Mouse (Mus musculus) heart, adult 9 months (tissue): ENCODE measurements at regions not wholly inside any gene's neighbourhood (a gene's known extent, or its start where the extent isn't known, plus 50 kb on each side); places are given as distances from the start of the nearest gene placed in this dataset.

Source experiments
- DNase-seq, 2 experiments: peaks; one replicate each; pipeline ENCODE4 v3.0.0; 2022; ENCODE audit warnings: low spot score in 2 of 2

DNA sequence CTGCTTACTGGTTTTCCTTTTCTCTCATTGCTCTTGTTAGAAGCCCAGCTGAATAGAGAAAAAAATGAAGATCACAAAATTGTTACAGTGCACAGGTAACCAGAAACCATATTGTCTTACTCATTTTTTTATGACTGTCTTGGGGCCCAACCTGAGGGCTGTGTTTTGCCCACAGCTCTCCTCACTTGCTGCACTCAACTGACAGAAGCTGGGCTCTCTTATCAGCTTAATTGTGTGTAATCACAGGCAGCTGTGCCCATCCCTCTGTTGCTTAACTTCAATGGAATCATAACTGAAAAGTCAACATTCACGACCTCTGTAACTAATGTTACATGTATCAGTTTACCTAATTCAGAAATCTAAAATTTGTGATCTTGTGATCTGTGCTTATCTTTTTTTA, 95.1 kb upstream of the Ankrd50 start:
- DNase-seq = no peak

DNA sequence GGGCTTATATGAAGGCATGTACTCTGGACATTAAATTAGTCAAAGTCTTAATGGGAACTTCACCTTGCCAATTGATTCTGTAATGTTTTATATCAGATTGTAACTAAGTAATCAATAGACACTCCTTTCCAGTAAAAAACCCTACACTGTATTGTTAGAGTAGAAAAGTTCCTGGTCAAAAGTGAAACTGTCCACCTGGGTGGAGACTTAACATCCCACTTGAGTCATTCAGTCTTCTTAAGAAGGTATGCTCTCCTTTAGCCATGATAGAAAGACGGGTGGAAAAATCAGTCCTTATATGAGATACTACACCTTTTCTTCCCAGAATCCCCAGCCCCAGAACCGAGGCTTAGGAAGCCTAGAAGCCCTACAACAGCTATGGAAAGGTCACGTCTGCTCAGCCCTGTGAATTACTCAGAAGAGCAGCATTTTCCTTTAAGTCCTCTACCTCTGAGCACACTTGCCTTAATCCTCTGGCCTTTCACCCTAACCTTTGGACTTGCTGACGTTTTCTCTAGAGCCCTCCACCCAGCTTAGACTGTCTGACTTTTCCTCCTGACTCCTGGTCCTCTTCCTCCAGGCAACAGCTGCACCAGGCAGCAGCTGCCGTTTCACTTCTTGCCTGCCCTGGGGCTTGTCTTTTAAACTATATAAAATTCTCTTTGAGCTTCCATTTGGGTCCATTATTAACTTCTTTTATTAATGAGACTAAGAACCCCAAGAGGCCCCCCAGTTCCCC, 93.4 kb upstream of the Ankrd50 start:
- no peak for DNase-seq

DNA sequence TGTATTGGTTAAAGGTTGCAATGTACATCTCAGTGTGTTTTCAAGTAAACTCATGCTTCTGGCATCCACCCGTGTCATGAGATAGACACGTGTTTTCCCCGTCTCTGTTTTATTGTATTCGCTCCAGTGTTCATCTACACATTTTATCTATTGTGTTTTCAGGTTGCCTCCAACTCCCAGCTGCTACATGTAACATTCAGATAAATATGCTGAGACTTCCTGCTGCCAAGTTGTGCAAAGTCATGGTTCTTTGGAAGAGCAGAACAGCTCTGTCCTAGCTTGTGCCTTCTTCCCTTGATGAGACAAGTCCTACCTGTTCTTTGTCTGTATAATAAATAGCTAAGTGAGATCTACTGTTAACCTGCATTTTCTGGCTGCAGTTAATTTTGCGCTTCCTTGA, 89.0 kb upstream of the Ankrd50 start:
- no peak for DNase-seq

DNA sequence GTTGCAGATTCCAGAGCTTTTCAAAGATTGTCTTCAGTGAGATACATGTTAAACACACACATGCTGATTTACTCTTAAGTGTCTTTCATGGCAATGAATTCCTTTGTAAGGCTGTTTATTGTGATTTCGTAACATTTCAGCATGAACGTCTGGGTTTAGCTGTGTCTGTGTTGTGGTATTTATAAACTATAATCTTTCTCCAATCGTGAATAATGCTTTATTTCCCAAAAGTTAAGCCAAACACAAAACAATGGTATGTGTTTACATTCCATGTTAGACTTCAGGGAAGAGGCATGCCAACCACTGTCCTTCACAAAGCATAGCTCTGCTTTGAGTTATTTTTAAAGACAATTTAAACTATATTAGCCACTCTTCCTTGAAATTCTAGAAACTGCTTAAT, 87.5 kb upstream of the Ankrd50 start:
- no peak for DNase-seq

DNA sequence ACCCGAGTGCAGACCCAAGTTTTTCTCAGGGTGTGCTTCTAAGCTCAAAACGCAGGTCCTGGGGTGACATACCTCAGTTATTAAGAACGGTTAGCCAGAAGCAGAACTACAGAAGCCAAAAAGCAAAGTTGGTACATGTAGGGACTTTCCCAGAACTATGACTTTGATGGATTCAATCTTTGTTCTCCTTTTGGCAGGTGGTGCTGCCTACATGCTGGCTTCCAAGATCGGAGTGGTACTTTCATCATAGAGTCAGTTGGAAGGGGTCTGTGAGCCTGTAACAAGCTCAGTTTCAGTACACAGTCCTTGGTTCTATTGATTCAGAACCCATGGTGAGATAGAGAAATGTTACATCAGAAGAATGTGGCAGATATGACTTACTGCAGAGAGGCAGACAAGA, 86.6 kb upstream of the Ankrd50 start:
- DNase-seq = no peak

DNA sequence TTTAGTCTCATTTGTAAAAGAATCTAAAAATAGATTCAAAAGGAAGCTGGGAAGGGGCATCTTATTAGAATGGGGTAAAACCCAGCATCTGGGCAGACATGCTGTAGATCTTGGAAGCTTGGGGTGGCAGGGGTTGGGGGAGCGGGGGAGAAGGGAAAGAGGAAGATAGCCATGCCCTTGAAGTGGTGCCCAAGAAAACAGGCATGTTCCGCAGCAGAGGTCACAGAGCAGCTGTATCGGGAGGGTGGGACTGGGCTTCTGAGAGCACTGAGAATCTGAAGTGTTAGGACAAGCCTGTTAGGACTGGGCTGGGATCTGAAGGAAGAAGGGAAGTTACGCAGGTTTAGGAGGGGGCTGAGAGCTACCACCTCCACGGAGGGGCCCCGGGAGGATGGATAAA, 84.4 kb upstream of the Ankrd50 start:
- DNase-seq = no peak

DNA sequence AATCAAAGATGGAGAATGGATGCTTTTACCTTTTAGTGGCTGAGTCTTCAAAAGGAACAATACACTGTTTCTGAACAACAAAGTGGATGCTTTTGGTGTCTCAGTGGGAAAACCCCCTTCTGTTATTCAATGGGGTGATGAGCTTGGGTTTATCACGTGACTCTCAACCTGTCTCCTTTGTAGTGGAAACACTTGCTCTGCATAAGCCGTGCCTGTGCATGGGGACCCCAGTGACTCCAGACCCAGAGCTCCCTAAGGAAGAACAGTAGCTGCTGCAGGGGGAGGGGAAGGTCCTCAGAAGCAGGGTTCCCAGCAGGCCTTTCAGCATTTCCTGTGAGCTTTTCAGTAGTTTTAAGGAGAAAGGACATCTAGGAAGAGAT, 83.9 kb upstream of the Ankrd50 start:
- no peak for DNase-seq

DNA sequence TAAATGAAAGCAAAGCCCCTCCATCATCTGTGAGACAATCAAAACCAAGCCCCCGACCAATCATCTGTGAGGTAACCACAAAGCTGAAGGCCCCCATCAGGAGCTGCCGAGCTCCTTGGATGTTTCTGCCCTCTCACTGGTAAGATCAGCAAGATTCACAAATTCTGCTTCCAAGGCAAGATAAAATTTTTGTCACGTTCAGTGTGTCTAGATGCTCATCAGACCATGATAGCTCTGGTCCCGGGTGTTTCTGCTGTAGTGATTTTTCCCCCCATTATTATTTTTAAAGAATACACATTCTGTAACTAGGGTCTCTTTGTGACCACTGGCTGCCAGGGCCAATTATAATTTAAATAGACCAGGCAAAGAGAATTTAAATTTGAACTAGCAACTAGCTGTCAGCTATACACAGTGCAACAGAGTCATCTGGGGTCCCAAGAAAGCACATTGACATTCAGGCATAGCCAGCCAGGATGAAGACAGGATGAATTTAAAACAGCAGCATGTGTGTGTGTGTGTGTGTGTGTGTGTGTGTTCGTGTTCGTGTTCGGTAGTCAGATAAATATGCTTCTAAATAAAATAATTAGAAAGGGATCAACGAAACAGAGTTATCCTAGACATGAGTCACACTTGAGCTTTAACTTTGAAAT, 83.4 kb upstream of the Ankrd50 start:
- no peak for DNase-seq

DNA sequence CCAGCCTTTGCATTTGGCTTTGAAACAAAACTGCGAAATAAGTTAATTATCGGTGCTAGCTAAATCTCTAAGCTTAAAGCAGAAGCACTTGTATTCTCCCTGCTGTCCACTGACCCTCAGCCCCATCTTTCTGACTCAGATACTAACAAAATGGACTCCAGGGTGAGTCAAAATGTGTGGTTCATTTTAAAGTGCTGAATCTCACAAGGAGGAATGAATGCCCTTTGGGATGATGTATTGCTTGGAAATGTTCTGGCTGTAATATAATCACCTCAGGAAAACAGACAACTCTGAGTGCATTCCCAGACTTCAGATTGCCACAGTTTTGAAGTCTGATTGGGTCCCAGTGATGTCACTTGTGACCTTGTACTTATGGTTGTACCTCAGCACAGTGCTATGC, 81.9 kb upstream of the Ankrd50 start:
- DNase-seq = no peak

DNA sequence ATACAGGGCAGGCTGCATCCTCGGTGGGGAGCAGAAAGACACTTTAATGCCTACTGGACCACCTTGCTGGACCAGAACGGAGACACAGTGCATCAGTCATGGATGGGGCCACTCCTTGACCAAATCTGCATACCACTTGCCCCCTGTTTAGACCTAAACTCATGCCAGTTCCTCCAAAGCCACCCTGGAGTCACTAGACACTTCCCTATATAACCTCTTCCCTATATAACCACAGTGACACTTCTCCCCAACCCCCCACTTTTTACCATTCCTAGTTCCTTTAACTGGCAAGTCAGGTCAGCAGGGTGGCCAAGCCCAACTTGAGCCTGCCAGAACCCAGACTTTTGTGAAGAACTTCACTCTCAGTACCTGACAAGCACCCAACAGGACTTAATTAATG, 80.2 kb upstream of the Ankrd50 start:
- DNase-seq = no peak

DNA sequence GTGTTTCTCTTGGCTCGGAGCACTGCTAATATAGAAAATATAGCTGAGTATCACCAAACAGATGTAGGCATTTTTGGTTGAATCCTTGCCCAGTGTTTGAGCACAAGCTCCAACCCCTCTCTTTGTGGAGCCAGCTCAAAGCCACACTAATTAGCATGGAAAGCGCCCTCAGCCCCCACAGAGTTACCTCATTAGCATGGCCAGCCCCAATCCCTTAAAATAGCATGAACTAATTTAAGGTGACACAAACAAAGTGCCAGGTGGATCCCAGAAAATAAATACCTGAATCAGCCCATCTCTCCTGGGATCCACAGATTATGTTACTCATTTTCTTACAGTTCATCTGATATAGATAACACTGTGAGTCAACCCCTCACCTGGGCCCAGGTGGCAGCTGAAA, 79.7 kb upstream of the Ankrd50 start:
- no peak for DNase-seq

DNA sequence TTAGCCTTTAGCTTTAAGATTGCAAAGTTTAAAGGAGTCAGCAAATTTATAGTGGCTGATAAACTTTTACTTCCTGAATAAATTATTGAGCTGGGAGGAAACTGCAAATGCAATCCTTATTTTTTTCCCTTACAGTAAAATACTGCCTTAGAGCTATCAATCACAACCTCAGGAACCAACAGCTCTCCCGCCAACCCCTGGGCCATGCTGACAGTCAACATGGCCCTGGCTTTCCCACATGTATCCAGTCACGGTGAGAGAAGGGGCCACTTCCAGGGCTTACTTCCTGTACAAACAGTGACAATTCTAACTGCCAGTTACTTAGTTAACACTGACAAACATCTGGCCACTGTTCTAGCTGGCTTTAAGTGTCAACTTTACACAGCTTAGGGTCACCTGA, 76.5 kb upstream of the Ankrd50 start:
- no peak for DNase-seq

DNA sequence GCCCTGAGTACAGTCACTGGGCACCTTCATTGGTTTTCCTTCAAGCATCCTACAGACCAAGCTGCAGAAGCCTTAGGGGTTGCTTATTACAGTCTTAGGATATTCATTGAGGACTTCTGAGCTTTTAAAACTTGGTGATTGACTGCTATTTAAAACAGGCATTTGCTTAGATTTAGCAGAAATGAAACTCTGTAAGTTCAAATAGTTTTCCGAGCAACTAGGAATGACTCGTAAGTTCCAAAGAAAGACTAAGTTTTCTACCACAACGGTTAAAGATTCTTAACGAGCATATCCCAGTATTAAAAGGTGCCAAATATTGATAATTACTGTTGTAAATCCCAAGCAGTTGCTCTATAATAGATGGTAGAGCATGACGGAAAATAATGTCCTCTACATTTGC, 71.3 kb upstream of the Ankrd50 start:
- no peak for DNase-seq

DNA sequence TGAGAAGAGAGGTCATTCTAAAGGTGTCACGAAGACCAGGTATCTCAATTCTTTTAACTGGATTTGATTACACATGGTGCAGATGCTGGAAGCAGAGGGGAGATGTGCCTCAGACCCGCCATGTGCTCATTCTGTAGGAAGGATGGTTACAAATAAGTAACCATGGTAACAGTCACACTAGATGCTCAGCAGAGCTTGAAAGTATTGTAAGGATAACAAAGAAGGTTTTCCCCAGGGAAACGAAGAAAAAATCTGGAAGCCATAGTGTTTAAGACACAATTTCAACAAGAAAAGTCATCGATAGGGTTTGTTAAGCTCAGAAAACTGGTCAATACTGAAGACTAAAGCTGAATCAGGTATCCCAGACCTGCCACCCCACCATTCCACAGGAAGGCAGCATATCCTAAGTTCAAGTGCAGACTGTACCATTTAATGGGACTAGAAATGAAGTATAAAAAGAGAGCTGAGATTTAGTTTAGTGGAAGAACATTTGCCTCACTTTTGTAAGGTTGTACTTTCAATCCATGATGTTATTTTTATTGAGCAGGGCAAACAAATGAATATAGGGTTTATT, 68.9 kb upstream of the Ankrd50 start:
- DNase-seq = no peak

DNA sequence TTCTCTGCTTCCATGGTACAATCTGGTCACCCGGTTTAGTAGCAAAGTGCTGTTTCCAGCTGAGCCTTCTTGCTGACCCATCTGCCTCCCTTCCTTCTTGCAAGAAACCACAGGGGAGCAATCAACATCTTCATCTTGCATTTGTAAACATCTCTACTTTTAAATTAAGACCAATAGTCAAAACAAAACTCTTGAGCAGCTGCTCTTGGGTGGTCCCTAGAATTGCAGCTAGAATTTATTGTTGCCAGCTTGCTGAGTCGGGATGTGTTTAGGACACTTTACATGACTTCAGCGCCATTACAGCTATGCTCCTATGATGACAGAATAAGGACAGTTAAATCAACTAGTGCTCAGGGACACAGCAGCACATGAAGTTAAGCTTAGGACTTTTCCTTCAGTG, 62.4 kb upstream of the Ankrd50 start:
- no peak for DNase-seq

DNA sequence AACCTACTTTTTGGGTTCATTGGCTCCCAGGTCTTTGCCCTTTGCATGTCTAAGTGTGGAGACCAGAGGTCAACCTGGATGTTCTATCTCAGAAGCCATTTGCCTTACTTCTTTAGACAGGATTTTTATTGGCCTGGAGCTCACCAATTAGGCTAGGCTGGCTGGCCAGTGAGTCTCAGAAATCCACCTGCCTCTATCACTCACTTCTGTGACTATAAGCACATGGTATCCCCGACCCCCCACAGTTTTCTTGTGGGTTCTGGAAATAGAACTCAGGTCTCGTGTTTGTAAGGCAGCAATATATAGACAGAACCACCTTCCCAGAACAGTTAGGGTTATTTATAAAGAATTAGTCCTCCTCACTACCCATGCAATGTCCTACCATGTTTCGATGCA, 60.9 kb upstream of the Ankrd50 start:
- no peak for DNase-seq

DNA sequence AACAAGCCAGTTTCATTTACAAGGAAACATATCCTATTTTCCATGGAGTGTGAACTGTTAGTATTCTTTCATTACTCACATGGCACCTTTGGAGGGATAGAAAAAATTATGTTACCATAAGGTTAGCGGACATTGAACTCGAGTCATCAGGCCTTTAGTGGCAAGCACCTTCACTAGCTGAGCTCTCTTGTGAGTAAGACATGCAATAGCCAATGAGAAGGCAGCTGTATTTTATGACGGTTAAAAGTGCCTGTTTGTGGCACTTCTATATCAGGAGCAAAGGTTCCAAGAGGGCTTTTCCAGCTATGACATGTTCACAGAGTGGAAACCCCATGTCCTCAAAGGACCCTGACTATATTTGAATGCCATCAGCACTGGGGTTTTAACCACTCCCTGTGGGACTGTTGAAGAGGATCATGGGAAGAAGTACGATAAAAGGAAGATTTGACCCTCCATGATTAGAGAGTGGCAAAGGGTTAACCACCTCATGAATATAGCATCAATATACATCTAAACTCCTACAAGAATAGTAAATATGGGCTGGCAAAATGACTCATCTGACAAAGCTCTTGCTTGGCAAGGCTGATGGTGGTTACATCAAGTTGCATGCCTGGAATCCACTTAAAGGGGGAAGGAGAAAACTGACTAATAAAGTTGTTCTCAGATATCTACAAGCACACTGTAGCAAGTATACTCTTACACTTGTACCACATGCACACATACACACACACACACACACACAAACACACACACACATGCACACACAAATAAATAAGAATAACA, 60.3 kb upstream of the Ankrd50 start:
- DNase-seq = no peak

DNA sequence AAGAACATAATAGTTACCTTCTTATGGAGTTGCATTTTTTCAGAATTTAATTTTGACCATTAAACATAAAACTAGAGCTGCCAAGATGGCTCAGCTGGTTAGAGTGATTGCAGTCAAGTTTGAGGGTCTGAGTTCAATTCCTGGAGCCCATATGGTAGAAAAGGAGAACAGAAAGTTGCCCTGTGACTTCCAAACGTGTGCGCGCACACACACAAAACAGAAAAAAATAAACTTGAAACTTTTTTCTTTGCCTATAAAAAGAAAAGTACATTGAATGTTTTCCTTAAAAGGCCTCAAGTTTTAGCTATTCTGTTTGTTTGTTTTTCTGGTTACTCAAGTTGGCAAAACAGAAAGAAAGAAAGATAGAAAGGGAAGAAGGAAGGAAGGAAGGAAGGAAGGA, 59.2 kb upstream of the Ankrd50 start:
- DNase-seq = no peak

DNA sequence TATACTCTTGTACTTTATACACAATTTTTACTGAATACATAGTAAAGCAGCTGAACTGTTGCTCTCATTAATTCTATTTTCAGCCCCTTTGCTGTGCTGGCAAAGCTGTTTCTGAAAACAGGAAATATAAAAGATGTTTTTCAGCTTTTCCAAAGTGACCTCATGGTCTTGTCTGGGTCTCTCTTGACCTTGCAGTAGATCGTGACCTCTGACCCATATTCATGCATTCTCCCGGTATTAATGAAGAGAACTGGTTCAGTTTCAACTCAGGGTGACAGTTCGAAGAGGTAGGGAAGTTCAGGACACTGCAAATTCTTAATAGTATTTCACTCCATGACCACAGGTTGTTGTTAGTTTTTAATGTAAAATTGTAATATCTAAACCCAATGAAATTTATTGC, 56.7 kb upstream of the Ankrd50 start:
- peak in 1 of 2 experiments; percentile 5 for DNase-seq

DNA sequence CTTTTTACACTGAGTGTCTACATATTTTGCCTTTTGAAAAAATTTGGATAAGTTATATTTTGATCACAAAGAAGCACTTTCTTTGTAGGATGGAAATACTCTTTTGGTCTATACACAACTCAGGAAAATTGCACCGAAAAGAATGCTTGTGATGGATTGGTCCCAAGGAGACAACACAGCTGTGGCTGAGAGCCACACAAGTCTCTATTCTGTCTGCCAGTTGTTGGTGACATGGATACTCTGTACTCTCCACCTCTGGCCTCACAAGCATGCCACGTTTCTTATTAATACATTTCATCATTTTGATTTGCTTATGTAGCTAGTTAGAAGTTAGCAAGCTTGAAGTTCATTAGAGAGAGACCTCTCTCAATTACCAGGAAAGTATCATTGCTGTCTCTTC, 53.7 kb upstream of the Ankrd50 start:
- DNase-seq = no peak

DNA sequence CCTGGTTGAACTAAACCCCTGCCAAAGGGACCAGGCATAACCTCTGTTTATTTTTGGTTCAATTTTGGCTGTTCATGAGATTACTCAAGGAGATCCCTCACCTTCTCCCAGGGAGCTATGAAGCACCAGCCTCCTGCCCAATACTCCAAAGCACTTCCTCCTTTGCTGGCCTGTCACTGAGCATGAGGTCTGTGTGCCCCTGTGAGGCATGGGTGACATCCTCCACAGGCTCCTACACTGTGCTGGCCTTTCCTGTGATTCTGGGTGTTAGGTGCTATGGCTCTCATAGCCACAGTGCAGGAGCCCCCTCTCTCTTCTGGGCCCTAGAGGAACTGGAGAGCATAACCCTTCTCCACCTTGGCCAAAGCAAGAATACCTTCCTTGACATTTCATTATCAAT, 53.1 kb upstream of the Ankrd50 start:
- no peak for DNase-seq
